Mouse (Mus musculus): Measurements from ENCODE around the gene Mmgt2. TPM values are rescaled to one million over a fixed set of nuclear protein-coding genes. Genes with fewer than 3 reads are reported as not detected.

Gene Mmgt2
- polyA plus RNA-seq, 1 experiment from 2014 or later, result 52.5 TPM

DNA sequence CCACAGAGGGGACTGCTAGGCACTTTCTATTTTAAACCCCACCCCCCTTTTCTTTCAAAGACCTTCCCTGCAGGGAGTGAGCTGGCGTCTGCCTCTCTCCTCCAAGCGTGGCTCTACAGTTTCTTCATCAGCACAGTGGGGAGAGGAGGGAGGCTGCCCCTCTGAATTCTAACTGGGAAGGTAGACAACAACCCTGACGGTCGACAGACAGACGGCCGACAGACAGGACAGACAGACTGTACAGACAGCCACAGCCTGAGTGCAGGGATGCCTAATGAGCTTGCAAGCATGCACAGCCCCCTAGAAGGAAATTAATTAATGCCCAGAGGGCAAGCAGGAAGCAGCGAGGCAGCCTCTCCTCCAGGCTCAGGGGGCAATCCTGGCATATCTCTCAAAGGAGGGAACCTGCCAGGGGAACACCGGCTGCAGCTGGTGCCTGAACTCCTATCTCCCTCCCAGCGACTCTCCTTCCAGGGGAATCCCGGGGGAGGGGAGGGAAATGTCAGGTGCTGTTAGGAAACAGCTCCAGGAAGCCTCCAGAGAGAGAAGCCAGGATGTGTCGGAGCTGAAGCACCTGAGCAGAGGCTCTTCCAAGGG lies 18.1 kb upstream of the Mmgt2 start:
- no peaks in the 10 kb centered on the region for H3K27me3 ChIP-seq (ENCODE audit: low read depth, poor library complexity, severe bottlenecking)
- H3K4me3 ChIP-seq, result peak overlapping the region; percentile 42
- 0 out of 2 replicates have a peak, but pooled peaks cover 1% of the 10 kb centered on the region for H3K9me3 ChIP-seq (replicated peaks)
- H3K4me1 ChIP-seq, result peaks cover 63% of the 10 kb centered on the region
- peak overlapping the region; percentile 90 for H3K27ac ChIP-seq
- 1% methylated on average over 11 of the region's 11 CpGs for WGBS
- peaks cover 11% of the 10 kb centered on the region; the same call in 1 of the 2 replicates for H3K36me3 ChIP-seq
- peak; percentile 55 for DNase-seq (ENCODE audit: low spot score)

DNA sequence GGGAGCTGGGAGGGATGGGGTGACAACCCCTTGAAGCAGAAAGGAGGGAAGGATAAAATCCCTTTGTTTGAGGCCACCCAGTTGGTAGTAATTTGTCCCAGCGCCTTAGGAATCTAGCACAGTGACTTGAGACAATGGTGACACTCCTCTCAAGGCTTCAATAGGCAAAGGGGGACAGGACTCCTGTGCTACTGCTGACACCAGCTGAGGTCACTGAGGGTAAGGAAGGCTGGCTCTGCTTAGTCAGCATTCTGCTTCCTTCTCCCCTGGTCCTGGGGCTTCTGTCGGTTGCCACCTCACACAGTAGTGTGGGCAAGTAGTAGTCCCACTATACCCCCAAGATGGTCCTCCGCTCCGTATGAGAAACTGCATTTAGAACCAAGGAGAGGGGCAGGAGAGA lies 17.3 kb upstream of the Mmgt2 start:
- no peak overlapping the region for H3K4me3 ChIP-seq
- no peak for DNase-seq (ENCODE audit: low spot score)
- H3K4me1 ChIP-seq, result peaks cover 58% of the 10 kb centered on the region
- WGBS, result 43% methylated on average over 4 of the region's 4 CpGs
- H3K27ac ChIP-seq, result peak overlapping the region; percentile 90
- H3K36me3 ChIP-seq, result peaks cover 11% of the 10 kb centered on the region; the same call in 1 of the 2 replicates
- 0 out of 2 replicates have a peak, but pooled peaks cover 1% of the 10 kb centered on the region for H3K9me3 ChIP-seq (replicated peaks)
- no peaks in the 10 kb centered on the region for H3K27me3 ChIP-seq (ENCODE audit: low read depth, poor library complexity, severe bottlenecking)

DNA sequence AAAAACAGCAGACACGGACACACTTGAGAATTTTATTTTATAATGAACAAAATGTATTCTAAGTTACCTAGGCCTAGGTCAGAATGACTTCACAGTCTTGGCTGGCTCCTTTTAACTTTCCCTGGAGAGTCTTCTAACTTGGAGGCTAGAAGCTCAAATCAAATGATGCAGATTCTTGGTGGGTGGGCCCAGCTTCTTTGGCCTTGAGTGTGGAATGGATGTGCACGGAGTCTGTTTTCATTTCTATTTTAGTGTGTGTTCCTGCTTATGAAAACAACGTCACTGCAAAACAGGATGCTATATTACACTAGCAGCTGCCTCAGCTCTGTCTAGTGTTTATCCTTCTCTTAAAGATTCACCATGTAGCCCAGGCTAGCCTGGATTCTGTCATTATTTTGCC lies 13.1 kb upstream of the Mmgt2 start:
- H3K9me3 ChIP-seq (replicated peaks), result no peaks in the 10 kb centered on the region
- no peak overlapping the region for H3K4me3 ChIP-seq
- peaks cover 23% of the 10 kb centered on the region for H3K36me3 ChIP-seq
- H3K4me1 ChIP-seq, result peaks cover 44% of the 10 kb centered on the region
- no peaks in the 10 kb centered on the region for H3K27me3 ChIP-seq (ENCODE audit: low read depth, poor library complexity, severe bottlenecking)
- DNase-seq (ENCODE audit: low spot score), result no peak
- no peak overlapping the region for H3K27ac ChIP-seq
- WGBS, result 80% methylated on average over 3 of the region's 3 CpGs

DNA sequence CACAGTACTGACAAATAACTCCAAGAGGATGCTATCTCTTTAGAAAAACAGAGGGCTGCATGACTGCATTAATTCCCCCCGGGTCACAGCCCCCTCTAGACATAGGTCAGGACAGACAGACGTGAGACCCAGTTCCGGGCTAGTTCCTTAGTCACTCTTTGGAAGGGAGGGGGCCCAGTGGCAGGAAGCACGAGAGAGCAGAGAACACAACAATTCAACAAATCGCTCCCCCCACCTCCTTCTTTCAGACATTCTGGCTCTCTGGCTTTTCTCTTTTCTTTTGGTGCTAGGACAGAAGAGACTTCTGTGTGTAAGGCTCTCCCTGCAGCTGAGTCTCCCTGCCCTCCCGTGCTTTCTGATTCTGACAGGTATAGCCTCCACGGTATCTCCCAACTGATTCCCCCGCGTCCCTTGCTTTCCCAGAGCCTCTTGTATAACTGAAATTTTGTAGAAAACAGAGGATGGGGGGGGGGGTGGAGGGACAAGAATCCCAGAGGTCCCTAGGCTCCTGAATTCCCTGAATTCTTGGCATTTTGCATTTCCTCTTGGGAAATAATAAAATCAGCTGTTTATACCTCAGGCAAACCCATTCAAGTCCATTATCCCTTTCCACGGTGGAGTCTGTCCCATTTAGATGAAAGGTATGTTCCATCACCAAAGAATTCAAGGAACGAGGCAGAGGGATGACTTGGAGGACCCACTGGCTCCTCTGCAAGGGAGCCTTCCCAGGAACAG lies 12.2 kb upstream of the Mmgt2 start:
- Histone ChIP-seq H3K27ac (no peak overlapping the region), H3K4me1 (peaks cover 36% of the 10 kb centered on the region), H3K27me3 (ENCODE audit: low read depth, poor library complexity, severe bottlenecking) (no peaks in the 10 kb centered on the region), H3K4me3 (no peak overlapping the region), H3K9me3 (replicated peaks) (no peaks in the 10 kb centered on the region), H3K36me3 (peaks cover 24% of the 10 kb centered on the region)
- DNase-seq (ENCODE audit: low spot score), result no peak
- WGBS, result 75% methylated on average over 11 of the region's 11 CpGs

DNA sequence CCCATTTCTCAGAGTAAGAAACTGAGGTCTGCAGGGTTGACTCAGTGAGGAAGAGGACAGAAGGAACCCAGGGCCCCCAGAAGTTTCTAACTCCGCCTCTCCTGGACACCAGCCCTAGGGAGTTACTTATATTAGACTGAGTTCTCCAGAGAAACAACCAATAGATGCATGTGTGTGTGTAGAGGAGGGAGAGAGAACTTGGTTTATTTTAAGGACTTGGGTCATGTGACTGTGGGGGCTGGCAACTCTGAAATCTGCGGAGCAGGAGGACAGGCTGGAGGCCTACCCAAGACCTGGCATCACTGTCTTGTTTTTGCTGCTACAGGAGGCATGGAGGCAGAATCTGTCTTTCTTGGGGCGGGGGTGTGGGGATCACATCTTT lies 11.6 kb upstream of the Mmgt2 start:
- Histone ChIP-seq H3K36me3 (peaks cover 24% of the 10 kb centered on the region), H3K27ac (no peak overlapping the region), H3K9me3 (replicated peaks) (no peaks in the 10 kb centered on the region), H3K4me1 (peaks cover 30% of the 10 kb centered on the region), H3K4me3 (no peak overlapping the region), H3K27me3 (ENCODE audit: low read depth, poor library complexity, severe bottlenecking) (no peaks in the 10 kb centered on the region)
- DNase-seq (ENCODE audit: low spot score), result no peak
- WGBS, result 87% methylated on average over 3 of the region's 3 CpGs

DNA sequence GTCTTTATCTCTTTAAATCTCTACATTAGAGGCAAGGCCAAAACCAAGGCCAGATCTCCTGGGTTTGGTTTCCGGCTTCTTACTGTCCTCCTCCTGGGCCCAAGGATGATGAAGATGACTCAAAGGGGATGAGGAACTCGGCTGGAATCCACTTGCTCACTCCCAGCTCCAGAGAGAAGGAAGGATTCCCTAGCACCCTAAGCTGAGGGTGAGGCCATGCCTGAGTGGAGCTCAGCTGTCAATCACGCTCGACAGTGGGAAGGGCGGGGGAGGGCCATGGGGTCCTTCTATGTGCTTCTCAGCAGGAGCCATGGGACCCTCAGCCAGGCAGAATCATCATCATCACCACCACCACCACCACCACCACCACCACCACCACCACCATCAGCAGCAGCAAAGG lies 11.1 kb upstream of the Mmgt2 start:
- no peak for DNase-seq (ENCODE audit: low spot score)
- no peak overlapping the region for H3K27ac ChIP-seq
- H3K4me3 ChIP-seq, result no peak overlapping the region
- 87% methylated on average over 5 of the region's 5 CpGs for WGBS
- H3K4me1 ChIP-seq, result peaks cover 30% of the 10 kb centered on the region
- no peaks in the 10 kb centered on the region for H3K9me3 ChIP-seq (replicated peaks)
- no peaks in the 10 kb centered on the region for H3K27me3 ChIP-seq (ENCODE audit: low read depth, poor library complexity, severe bottlenecking)
- peaks cover 24% of the 10 kb centered on the region for H3K36me3 ChIP-seq

DNA sequence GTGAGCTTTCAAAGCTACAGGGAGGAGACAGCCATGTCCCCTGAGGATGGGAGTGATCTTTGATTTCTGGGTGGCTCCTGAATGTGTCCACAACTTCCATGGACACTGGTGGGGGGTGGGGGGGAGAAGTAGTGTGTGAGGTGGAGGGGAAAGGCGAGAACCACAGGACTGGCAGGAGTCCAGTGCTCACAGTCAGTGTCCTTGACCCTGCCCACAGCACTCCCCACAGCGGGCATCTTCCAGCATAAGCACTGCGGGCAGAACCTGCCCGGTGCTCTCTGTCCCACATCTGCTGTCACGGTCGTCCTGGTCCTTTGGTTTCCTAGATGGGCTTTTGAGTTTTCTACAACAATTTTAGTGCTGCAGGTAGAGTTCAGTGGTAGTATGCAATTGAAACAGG lies 10.7 kb upstream of the Mmgt2 start:
- 87% methylated on average over 6 of the region's 6 CpGs for WGBS
- H3K27ac ChIP-seq, result no peak overlapping the region
- H3K4me1 ChIP-seq, result peaks cover 33% of the 10 kb centered on the region
- H3K4me3 ChIP-seq, result no peak overlapping the region
- peaks cover 24% of the 10 kb centered on the region for H3K36me3 ChIP-seq
- no peaks in the 10 kb centered on the region for H3K9me3 ChIP-seq (replicated peaks)
- no peaks in the 10 kb centered on the region for H3K27me3 ChIP-seq (ENCODE audit: low read depth, poor library complexity, severe bottlenecking)
- DNase-seq (ENCODE audit: low spot score), result no peak

DNA sequence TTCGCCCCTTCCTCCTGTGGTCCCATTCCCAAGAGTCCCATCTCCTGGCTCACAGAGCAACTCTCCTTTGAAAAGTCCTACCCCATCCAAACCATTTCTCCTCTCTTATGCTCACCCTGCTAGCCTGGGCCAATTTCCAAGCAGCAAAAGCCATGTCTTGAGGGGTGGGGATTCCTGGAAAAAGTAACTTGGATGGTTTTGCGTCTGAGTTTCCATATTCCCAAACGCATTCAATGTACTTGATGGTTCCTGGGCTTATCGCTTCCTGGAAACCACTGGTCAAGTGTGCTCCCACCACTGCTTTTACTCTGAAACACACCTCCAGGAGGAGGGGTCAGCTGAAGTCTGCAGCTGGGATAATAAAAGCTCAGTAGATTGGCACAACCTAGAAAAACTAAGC lies 10.1 kb upstream of the Mmgt2 start:
- 94% methylated on average over 4 of the region's 4 CpGs for WGBS
- peaks cover 26% of the 10 kb centered on the region for H3K36me3 ChIP-seq
- no peak overlapping the region for H3K4me3 ChIP-seq
- H3K4me1 ChIP-seq, result peaks cover 39% of the 10 kb centered on the region
- H3K27ac ChIP-seq, result no peak overlapping the region
- H3K9me3 ChIP-seq (replicated peaks), result no peaks in the 10 kb centered on the region
- no peak for DNase-seq (ENCODE audit: low spot score)
- H3K27me3 ChIP-seq (ENCODE audit: low read depth, poor library complexity, severe bottlenecking), result no peaks in the 10 kb centered on the region

DNA sequence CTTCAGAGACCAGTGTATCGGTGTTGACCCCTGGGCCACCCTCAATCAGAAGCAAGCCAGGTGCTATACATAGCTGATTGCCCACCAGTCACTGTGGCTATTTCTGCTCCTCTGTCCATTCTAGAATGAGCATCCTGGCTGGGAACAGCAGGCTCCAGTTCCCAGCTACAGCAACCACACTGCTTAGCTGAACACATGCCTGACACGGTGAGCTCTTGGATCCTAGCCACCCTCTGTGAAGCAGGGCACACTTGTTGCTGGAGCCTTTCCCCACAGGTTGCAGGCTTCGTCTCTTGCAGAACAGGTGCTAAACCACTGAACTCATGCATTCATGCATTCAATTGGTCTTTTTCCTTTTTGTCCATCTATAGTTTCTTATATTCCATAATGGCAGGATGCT lies 8.1 kb upstream of the Mmgt2 start:
- H3K4me3 ChIP-seq, result no peak overlapping the region
- no peak overlapping the region for H3K27ac ChIP-seq
- H3K36me3 ChIP-seq, result peaks cover 45% of the 10 kb centered on the region
- DNase-seq (ENCODE audit: low spot score), result no peak
- 89% methylated on average over 3 of the region's 3 CpGs for WGBS
- no peaks in the 10 kb centered on the region for H3K9me3 ChIP-seq (replicated peaks)
- H3K27me3 ChIP-seq (ENCODE audit: low read depth, poor library complexity, severe bottlenecking), result no peaks in the 10 kb centered on the region
- H3K4me1 ChIP-seq, result peaks cover 43% of the 10 kb centered on the region

DNA sequence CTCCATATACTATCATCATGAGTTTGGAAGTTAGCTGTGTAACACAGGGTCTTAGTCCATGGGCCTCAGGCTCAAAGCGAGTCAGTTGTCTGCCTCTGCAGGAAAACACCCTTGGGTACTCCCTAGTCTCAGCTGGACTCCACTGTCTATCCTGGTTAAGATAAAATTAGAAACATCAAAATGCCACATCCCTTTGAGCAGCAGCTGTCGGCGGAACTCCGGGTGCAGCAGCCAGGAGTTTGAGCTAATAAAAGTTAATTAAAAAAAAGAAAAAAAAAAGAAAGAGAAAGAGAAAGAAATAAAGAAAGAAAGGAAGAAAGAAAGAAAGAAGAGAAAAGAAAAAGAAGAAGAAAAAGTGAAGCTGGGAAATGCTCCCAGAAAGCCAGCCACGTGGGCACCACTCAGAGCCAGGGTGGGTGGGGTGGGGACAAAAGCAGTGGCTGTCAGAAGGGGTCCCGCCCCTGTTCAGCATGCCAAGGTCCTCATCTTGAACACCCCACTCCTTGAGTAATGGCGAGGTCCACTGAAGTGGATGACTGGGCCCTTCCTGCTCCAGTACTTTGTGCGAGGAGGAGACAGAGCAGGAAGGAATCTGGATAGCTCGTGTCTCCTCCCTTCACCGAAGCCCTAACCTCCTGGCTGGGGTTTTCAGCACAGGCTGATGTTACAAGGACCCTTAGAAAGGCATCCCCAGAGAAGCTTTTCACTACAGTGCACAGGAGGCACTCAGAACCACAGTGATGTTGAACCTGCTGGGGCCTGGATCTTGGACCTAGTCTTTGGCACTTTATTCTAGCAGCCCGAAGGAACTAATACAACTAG lies 6.2 kb upstream of the Mmgt2 start:
- peaks cover 50% of the 10 kb centered on the region for H3K4me1 ChIP-seq
- DNase-seq (ENCODE audit: low spot score), result no peak
- H3K4me3 ChIP-seq, result no peak overlapping the region

DNA sequence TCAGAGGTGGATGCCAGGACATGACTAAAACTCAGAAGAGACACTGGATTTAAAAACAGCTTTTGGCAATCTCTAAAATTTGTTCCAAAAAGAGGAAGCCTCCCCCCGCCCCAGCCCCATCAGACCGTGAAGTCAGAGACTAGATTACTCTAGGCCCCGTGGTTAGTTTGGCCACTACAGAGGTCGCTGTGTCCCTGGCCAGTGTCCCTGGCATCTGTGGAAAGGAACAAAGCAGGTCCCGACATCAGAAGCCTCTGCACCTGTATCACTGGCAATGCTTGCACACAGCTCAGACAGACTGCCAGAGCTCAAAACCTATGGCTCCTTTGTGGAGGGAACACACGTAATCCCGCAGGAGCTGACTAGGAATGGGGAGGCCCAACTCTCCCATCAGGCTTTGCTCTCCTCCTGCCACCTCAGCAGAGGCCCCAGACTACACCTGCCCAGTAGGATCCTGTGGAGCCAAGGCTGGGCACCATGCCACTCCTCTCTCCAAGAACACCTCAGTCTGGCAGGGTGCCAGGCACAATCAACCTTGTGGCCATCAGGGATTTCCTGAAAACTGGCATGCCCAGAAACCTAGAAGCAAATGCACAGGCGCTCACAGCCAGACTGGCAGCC lies 5.3 kb upstream of the Mmgt2 start:
- no peaks in the 10 kb centered on the region for H3K9me3 ChIP-seq (replicated peaks)
- peaks cover 34% of the 10 kb centered on the region for H3K36me3 ChIP-seq
- 84% methylated on average over 8 of the region's 8 CpGs for WGBS
- no peaks in the 10 kb centered on the region for H3K27me3 ChIP-seq (ENCODE audit: low read depth, poor library complexity, severe bottlenecking)
- H3K4me1 ChIP-seq, result peaks cover 52% of the 10 kb centered on the region
- H3K27ac ChIP-seq, result no peak overlapping the region
- no peak for DNase-seq (ENCODE audit: low spot score)
- H3K4me3 ChIP-seq, result no peak overlapping the region

More for the DNA sequence above, 6.2 kb upstream of the Mmgt2 start:
- H3K36me3 ChIP-seq, result peaks cover 42% of the 10 kb centered on the region
- H3K27ac ChIP-seq, result no peak overlapping the region
- no peaks in the 10 kb centered on the region for H3K27me3 ChIP-seq (ENCODE audit: low read depth, poor library complexity, severe bottlenecking)
- H3K9me3 ChIP-seq (replicated peaks), result no peaks in the 10 kb centered on the region
- WGBS, result 75% methylated on average over 11 of the region's 11 CpGs

DNA sequence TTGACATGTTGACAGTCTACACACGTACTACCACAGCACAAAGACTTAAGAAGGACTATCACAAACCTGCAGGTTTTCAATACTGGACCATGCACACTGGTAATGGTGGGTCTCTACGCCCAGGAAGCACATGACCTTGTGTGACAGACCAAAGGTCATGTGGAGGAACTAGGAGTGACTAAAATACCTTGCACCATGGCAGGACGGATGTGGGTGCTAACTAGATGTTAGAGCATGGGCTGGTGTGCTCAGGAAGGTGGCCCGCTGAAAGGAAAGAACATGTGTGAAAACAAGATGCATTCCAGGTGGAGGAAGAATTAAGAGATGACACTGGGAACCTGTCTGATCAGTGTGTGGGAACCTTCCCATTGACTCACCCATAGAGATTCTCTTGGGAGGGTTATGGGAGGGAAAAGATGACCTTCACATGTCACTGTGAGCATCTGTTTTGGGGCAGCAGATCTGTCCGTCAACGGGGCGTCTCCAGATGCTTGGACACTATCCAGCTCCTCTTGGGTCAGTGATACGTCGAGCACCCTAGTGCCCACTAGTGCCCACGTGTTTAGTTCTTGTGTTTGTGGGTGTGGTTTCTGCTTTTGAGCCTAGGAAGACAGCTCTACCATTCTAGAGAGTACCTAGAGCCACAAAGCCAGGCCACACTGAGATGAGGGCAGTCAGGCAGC lies 4.6 kb upstream of the Mmgt2 start:
- Histone ChIP-seq H3K27me3 (ENCODE audit: low read depth, poor library complexity, severe bottlenecking) (no peaks in the 10 kb centered on the region), H3K36me3 (peaks cover 34% of the 10 kb centered on the region), H3K4me3 (no peak overlapping the region), H3K27ac (no peak overlapping the region), H3K9me3 (replicated peaks) (no peaks in the 10 kb centered on the region), H3K4me1 (peaks cover 54% of the 10 kb centered on the region)
- no peak for DNase-seq (ENCODE audit: low spot score)
- WGBS, result 89% methylated on average over 10 of the region's 10 CpGs

All from limb, embryonic 10.5 days (tissue).